Mouse (Mus musculus) Patski (cell line): ENCODE measurements around the gene Fxn. TPM values are rescaled to one million over a fixed set of nuclear protein-coding genes. Genes with fewer than 3 reads are reported as not detected.

Experiments used
- ATAC-seq: fragments of 100-300 bp; one replicate; pipeline ENCODE4 v1.8.0; 2021
- CTCF ChIA-PET: fragments of 350-600 bp; sonication (Branson Sonifier 250); formaldehyde crosslinking; loops from one replicate; lab custom pipeline; 2022; ENCODE audit warnings: inconsistent platforms; lab: Charles Lee
- POLR2A ChIA-PET: fragments of 350-600 bp; sonication (Branson Sonifier 250); formaldehyde crosslinking; loops from one replicate; lab custom pipeline; 2022; ENCODE audit warnings: antibody characterized with exemption, inconsistent platforms; lab: Charles Lee
- DNase-seq: peaks from one replicate; pipeline ENCODE4 v3.0.0-alpha.2; 2011; ENCODE audit warnings: low read depth, low spot score
- H3K27me3 ChIP-seq: fragments of 371-371 bp; one replicate; pipeline ENCODE4 v1.5.1; 2021
- CTCF ChIP-seq: fragments of 100-300 bp; IDR thresholded peaks from one replicate; pipeline ENCODE4 v1.5.1; 2021
- in situ Hi-C: fragments of 300-500 bp; cut with MboI; formaldehyde crosslinking; loops from 3 replicates; pipeline ENCODE4 v1.11.1; 2018; ENCODE audit warnings: low pct_unique_long_range_greater_than_20kb, mixed read lengths
- polyA plus RNA-seq: library from polyadenylated mRNA; unstranded; gene quantifications from one replicate; pipeline ENCODE4 v1.2.3, GENCODE M21; 2021

Fxn gene
- polyA plus RNA-seq, 1 experiment from 2014 or later = 20.9 TPM

- no peaks in the 10 kb centered on the region for H3K27me3 ChIP-seq
- POLR2A ChIA-PET = interaction anchor here (0.6 to 0.7 kb wide), 3 partner anchors 8 to 1042 kb away, joined by 3 to 7 read pairs (median 7); no protein-coding TSS in a partner anchor
- TF ChIP-seq CTCF = peak; percentile 91
- ATAC-seq (peak; percentile 93), DNase-seq (no peak)
- in situ Hi-C loops = loop anchor here (5.0 to 10.0 kb wide), 3 partner anchors 120 to 415 kb away; no protein-coding TSS in a partner anchor
- CTCF ChIA-PET = interaction anchor here (0.9 to 2.1 kb wide), 8 partner anchors 9 to 311 kb away, joined by 3 to 7 read pairs (median 4); partner anchors contain the start of gene Fxn
These were observed 8.5 kb downstream of the Fxn start for GRCm38 (mm10) chr19:24271746-24272426.

GRCm38 (mm10) chr19:24271326-24271725 lies 9.1 kb downstream of the Fxn start:
- ChIA-PET CTCF (interaction anchor here (0.9 to 2.1 kb wide), 6 partner anchors 9 to 408 kb away, joined by 3 to 7 read pairs (median 4); partner anchors contain the start of gene Fxn), POLR2A (no interaction called here)
- TF ChIP-seq CTCF = no peak
- peak; percentile 41 for ATAC-seq
- H3K27me3 ChIP-seq = no peaks in the 10 kb centered on the region
- DNase-seq = no peak
- in situ Hi-C loops = loop anchor here (5.0 to 10.0 kb wide), 3 partner anchors 119 to 414 kb away; no protein-coding TSS in a partner anchor

GRCm38 (mm10) chr19:24268531-24268930 lies 11.9 kb downstream of the Fxn start:
- in situ Hi-C loops = no loop called here
- POLR2A ChIA-PET = interaction anchor here (0.6 kb wide), 1 partner anchor 16 kb away, joined by 3 read pairs; no protein-coding TSS in a partner anchor
- ATAC-seq (no peak), DNase-seq (no peak)
- no peaks in the 10 kb centered on the region for H3K27me3 ChIP-seq
- TF ChIP-seq CTCF = no peak
- CTCF ChIA-PET = no interaction called here

- ATAC-seq (peak; percentile 52), DNase-seq (no peak)
- TF ChIP-seq CTCF = peak; percentile 54
- H3K27me3 ChIP-seq = no peaks in the 10 kb centered on the region
- CTCF ChIA-PET = interaction anchor here (0.6 to 3.6 kb wide), 15 partner anchors 10 to 403 kb away, joined by 3 to 14 read pairs (median 3); partner anchors contain the start of gene Fxn
- in situ Hi-C loops = no loop called here
- POLR2A ChIA-PET = no interaction called here
These were observed 14.2 kb downstream of the Fxn start for GRCm38 (mm10) chr19:24266046-24266830.

- in situ Hi-C loops = loop anchor here (5.0 kb wide), 1 partner anchor 38 kb away; the partner anchor contains the start of gene Tjp2
- peak; percentile 91 for TF ChIP-seq CTCF
- ChIA-PET CTCF (interaction anchor here (1.0 to 3.6 kb wide), 4 partner anchors 16 to 110 kb away, joined by 3 to 14 read pairs (median 4); partner anchors contain the start of gene Fxn), POLR2A (no interaction called here)
- DNase-seq = no peak
- peak; percentile 85 for ATAC-seq
- H3K27me3 ChIP-seq = no peaks in the 10 kb centered on the region
These were observed 15.4 kb downstream of the Fxn start for GRCm38 (mm10) chr19:24264991-24265390.

- H3K27me3 ChIP-seq = no peaks in the 10 kb centered on the region
- in situ Hi-C loops = loop anchor here (5.0 kb wide), 1 partner anchor 35 kb away; the partner anchor contains the start of gene Tjp2
- TF ChIP-seq CTCF = no peak
- ATAC-seq (no peak), DNase-seq (no peak)
- POLR2A ChIA-PET = no interaction called here
- CTCF ChIA-PET = interaction anchor here (0.9 to 1.9 kb wide), 3 partner anchors 8 to 96 kb away, joined by 3 to 4 read pairs (median 3); no protein-coding TSS in a partner anchor
These were observed 17.7 kb downstream of the Fxn start for GRCm38 (mm10) chr19:24262736-24263135.

- ChIA-PET CTCF (no interaction called here), POLR2A (no interaction called here)
- in situ Hi-C loops = loop anchor here (5.0 kb wide), 1 partner anchor 32 kb away; the partner anchor contains the start of gene Tjp2
- no peaks in the 10 kb centered on the region for H3K27me3 ChIP-seq
- ATAC-seq = no peak
- no peak for DNase-seq
- TF ChIP-seq CTCF = no peak
These were observed 20.7 kb downstream of the Fxn start for GRCm38 (mm10) chr19:24259390-24260351.

GRCm38 (mm10) chr19:24258368-24258767 lies 22.0 kb downstream of the Fxn start:
- CTCF ChIA-PET = interaction anchor here (1.0 to 1.2 kb wide), 3 partner anchors 16 to 155 kb away, joined by 3 read pairs; no protein-coding TSS in a partner anchor
- no peak for TF ChIP-seq CTCF
- H3K27me3 ChIP-seq = no peaks in the 10 kb centered on the region
- ATAC-seq = no peak
- no peak for DNase-seq
- POLR2A ChIA-PET = no interaction called here
- in situ Hi-C loops = no loop called here

GRCm38 (mm10) chr19:24257962-24258361 lies 22.4 kb downstream of the Fxn start:
- in situ Hi-C loops = no loop called here
- no peak for ATAC-seq

More at GRCm38 (mm10) chr19:24257962-24258361, 22.4 kb downstream of the Fxn start:
- ChIA-PET POLR2A (no interaction called here), CTCF (interaction anchor here (1.0 to 1.2 kb wide), 3 partner anchors 16 to 155 kb away, joined by 3 read pairs; no protein-coding TSS in a partner anchor)
- TF ChIP-seq CTCF = no peak
- no peak for DNase-seq
- H3K27me3 ChIP-seq = no peaks in the 10 kb centered on the region
